Mouse (Mus musculus) forebrain, embryonic 12.5 days (tissue): Measurements from ENCODE around the gene Map3k6. TPM values are rescaled to one million over a fixed set of nuclear protein-coding genes. Genes with fewer than 3 reads are reported as not detected.

ENCODE experiments used
- ATAC-seq: fragments of 200-750 bp; cut with Nextera tagmentation; 2 replicates; pipeline ENCODE4 v1.8.0; 2017; ENCODE audit warnings: moderate TSS enrichment; ENCODE audit not compliant: low FRiP score
- H3K27ac ChIP-seq: fragments of 300-500 bp; sonication (generic); 2 replicates; pipeline ENCODE4 v1.5.1; 2016; ENCODE audit warnings: mild to moderate bottlenecking
- H3K27me3 ChIP-seq: fragments of 300-500 bp; sonication (generic); 2 replicates; pipeline ENCODE4 v1.6.1; 2016; ENCODE audit warnings: mild to moderate bottlenecking
- H3K36me3 ChIP-seq: fragments of 300-500 bp; sonication (generic); replicated peaks from 2 replicates; pipeline ENCODE4 v1.6.1; 2016; ENCODE audit warnings: mild to moderate bottlenecking
- H3K4me1 ChIP-seq: fragments of 300-500 bp; sonication (generic); 2 replicates; pipeline ENCODE4 v1.6.1; 2016
- H3K4me2 ChIP-seq: fragments of 300-500 bp; sonication (generic); 2 replicates; pipeline ENCODE4 v1.6.1; 2016; ENCODE audit warnings: mild to moderate bottlenecking, moderate library complexity
- H3K4me3 ChIP-seq: fragments of 300-500 bp; sonication (generic); replicated peaks from 2 replicates; pipeline ENCODE4 v1.5.1; 2016; ENCODE audit warnings: mild to moderate bottlenecking
- H3K9ac ChIP-seq: fragments of 300-500 bp; sonication (generic); 2 replicates; pipeline ENCODE4 v1.6.1; 2016; ENCODE audit warnings: mild to moderate bottlenecking
- H3K9me3 ChIP-seq: fragments of 300-500 bp; sonication (generic); 2 replicates; pipeline ENCODE4 v1.6.1; 2016
- WGBS: fragments of 180-500 bp; shearing (Covaris S2); methylation state at CpG from one replicate; pipeline ENCODE4 v1.1.7; 2016; 5-methylcytosine and 5-hydroxymethylcytosine counted together
- polyA plus RNA-seq: library from polyadenylated mRNA; unstranded; fragments of >200 nt; fragmentation: Nextera tagmentation; extraction: Ambion mirVana; gene quantifications from 2 replicates; pipeline ENCODE4 v1.2.1, GENCODE M21; 2016

Gene Map3k6
- polyA plus RNA-seq, 1 experiment from 2014 or later = 1.3 TPM

- 31% methylated on average over 6 of the region's 6 CpGs for whole genome bisulfite sequencing
- Histone ChIP-seq H3K36me3 (peaks cover 10% of the 10 kb centered on the region; the same call in 1 of the 2 replicates), H3K4me2 (peak overlapping the region; percentile 76), H3K27ac (peak overlapping the region; percentile 90), H3K4me1 (peaks cover 33% of the 10 kb centered on the region), H3K27me3 (no peaks in the 10 kb centered on the region), H3K4me3 (peak overlapping the region; percentile 84), H3K9ac (peak overlapping the region; percentile 86), H3K9me3 (no peaks in the 10 kb centered on the region)
- ATAC-seq = peak; percentile 25
Observed at GRCm38 (mm10) chr4:133278067-133278466, 37.4 kb downstream of the Map3k6 start.

DNA sequence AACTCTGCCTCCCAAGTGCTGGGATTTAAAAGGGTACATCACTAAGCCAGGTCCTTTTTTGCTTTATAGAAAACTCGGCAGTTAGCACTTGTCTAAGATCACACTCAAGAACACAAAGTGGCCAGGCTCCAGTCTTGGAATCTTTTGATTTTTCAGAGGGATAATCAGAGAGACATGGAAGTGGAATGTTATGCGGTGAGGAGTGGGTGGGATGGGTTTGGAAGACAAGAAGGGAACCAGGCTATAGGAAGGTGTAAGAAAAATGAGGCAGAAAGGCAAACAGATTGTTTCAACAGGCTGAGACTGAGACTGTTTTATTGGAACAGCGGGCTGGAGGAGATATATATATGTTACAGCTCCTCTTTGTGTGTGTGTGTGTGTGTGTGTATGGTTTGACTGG is 37.9 kb downstream of the Map3k6 start:
- ATAC-seq = no peak
- Histone ChIP-seq H3K4me2 (peak overlapping the region; percentile 76), H3K4me1 (peaks cover 35% of the 10 kb centered on the region), H3K4me3 (peak overlapping the region; percentile 84), H3K27ac (peak overlapping the region; percentile 90), H3K9ac (peak overlapping the region; percentile 86; the same call in 1 of the 2 replicates), H3K27me3 (no peaks in the 10 kb centered on the region), H3K9me3 (no peaks in the 10 kb centered on the region), H3K36me3 (peaks cover 10% of the 10 kb centered on the region; the same call in 1 of the 2 replicates)
- WGBS = 89% methylated on average over 3 of the region's 3 CpGs

- WGBS = 55% methylated on average over 7 of the region's 7 CpGs
- no peaks in the 10 kb centered on the region for H3K9me3 ChIP-seq
- ATAC-seq = no peak
Observed at GRCm38 (mm10) chr4:133281513-133281912, 40.9 kb downstream of the Map3k6 start.

DNA sequence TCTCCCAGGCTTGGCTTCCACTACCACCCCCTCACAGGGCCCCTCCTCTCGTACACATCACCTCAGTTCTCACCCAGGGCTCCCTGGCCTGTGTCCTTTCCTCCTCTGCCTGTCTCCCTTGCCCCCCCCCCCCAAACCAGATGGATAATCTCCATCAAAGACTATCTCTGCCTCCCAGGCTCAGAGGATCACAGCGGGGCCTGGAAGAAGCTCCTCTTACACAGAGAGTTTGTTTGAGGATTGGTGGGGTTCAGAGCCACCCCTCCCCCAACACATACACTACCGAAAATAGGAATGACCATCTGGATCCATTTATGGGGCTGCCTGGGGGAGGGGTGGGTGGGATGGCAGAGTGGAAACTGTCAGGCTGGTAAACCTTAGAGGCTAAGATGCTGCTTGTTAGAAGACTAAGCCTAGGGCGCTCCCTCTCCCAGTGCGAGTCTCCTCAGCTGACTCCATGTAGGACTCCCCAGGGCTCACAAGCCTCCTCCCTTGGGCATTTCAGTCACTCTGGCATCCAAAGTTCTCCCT is 41.4 kb downstream of the Map3k6 start:
- peak overlapping the region; percentile 75 for H3K27ac ChIP-seq
- H3K27me3 ChIP-seq = no peaks in the 10 kb centered on the region
- ATAC-seq = no peak
- peak overlapping the region; percentile 29; the same call in 1 of the 2 replicates for H3K9ac ChIP-seq
- no peaks in the 10 kb centered on the region for H3K36me3 ChIP-seq
- peak overlapping the region; percentile 10; the same call in 1 of the 2 replicates for H3K4me2 ChIP-seq
- 25% methylated on average over 5 of the region's 5 CpGs for WGBS
- no peaks in the 10 kb centered on the region for H3K9me3 ChIP-seq
- no peak overlapping the region for H3K4me3 ChIP-seq
- H3K4me1 ChIP-seq = peaks cover 18% of the 10 kb centered on the region

More at GRCm38 (mm10) chr4:133281513-133281912, 40.9 kb downstream of the Map3k6 start:
- Histone ChIP-seq H3K27ac (peak overlapping the region; percentile 75), H3K27me3 (no peaks in the 10 kb centered on the region), H3K36me3 (no peaks in the 10 kb centered on the region), H3K4me2 (no peak overlapping the region), H3K4me1 (peaks cover 23% of the 10 kb centered on the region), H3K9ac (0 out of 2 replicates have a peak overlapping the region, but pooled peaks have one; percentile 25), H3K4me3 (no peak overlapping the region)

DNA sequence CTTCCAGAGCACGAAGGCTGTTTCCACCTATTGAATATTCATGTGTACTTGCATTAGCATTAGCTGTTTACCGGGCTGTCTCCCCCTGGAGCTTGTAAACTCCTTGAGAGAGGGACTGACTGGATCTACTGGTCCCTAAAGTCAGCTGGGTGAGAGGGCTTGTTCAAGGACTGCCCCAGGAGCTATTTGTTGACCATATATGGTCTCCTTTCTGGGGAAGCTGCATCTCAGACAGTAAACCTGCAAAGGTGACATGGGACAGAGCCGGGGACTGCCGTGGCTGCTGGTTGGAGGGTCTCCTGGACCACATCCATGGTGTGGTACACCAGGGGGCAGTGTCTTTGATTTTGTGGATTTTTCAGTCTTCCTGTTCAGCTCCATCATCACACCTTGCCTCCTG is 42.0 kb downstream of the Map3k6 start:
- Histone ChIP-seq H3K27me3 (no peaks in the 10 kb centered on the region), H3K4me3 (no peak overlapping the region), H3K9ac (peak overlapping the region; percentile 29; the same call in 1 of the 2 replicates), H3K27ac (peak overlapping the region; percentile 75), H3K36me3 (no peaks in the 10 kb centered on the region), H3K4me1 (peaks cover 17% of the 10 kb centered on the region), H3K4me2 (no peak overlapping the region; the same call in 1 of the 2 replicates), H3K9me3 (no peaks in the 10 kb centered on the region)
- no peak for ATAC-seq
- WGBS = 33% methylated on average over 4 of the region's 4 CpGs

DNA sequence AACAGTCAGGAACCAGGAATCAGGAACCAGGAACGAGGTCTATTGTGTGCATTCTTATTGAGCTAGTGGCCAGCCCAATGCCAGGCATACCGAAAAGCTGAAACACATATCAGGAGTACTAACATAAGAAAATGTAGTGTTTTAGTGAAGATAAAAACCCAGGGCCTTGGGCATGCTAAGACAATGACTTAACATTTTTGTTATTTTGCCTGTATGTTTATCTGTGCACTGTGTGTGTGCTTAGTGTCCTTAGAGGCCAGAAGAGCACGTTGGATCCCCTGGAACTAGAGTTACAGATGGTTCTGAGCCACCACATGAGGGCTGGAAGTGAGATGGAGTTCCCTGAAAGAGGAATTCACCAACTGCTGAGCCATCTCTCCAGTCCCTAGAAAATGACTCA is 44.7 kb downstream of the Map3k6 start:
- no peak for ATAC-seq
- no peaks in the 10 kb centered on the region for H3K36me3 ChIP-seq
- whole genome bisulfite sequencing = 70% methylated on average over 3 of the region's 3 CpGs
- no peak overlapping the region for H3K4me2 ChIP-seq
- H3K4me1 ChIP-seq = peaks cover 17% of the 10 kb centered on the region
- no peaks in the 10 kb centered on the region for H3K9me3 ChIP-seq
- H3K4me3 ChIP-seq = no peak overlapping the region
- no peaks in the 10 kb centered on the region for H3K27me3 ChIP-seq
- H3K9ac ChIP-seq = no peak overlapping the region
- no peak overlapping the region for H3K27ac ChIP-seq

- no peak for ATAC-seq
- Histone ChIP-seq H3K4me2 (no peak overlapping the region), H3K9me3 (no peaks in the 10 kb centered on the region), H3K4me1 (peaks cover 17% of the 10 kb centered on the region), H3K27me3 (no peaks in the 10 kb centered on the region), H3K27ac (no peak overlapping the region), H3K9ac (no peak overlapping the region), H3K36me3 (no peaks in the 10 kb centered on the region), H3K4me3 (no peak overlapping the region)
- WGBS = 87% methylated on average over 5 of the region's 5 CpGs
Observed at GRCm38 (mm10) chr4:133285950-133286349, 45.3 kb downstream of the Map3k6 start.

DNA sequence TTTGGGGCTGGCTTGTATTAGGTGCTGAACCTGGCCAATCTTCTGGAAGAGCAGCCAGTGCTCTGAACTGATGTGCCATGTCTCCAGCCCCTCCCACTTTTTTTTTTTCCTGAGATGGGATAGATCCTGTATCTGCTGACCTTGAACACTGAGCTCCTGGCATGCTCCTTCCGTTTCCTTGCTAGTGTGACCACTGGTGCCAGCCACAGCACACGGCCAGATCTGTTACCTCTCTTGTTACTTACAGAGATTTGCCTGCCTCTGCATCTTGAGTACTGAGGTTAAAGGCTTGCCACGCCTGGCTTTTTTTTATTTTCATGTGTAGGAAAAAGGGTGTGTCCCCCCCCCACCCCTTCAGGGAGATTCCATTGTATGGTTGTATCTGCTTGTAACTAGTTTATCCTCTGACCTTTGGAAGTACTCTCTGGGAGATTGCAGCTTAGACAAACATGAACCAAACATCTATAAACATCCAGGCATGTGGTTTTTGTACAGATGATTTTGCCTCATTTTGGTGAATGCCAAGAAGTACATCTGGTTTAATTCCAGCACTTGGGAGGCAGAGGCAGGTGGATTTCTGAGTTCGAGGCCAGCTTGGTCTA is 46.0 kb downstream of the Map3k6 start:
- no peaks in the 10 kb centered on the region for H3K9me3 ChIP-seq
- WGBS = 80% methylated on average over 4 of the region's 4 CpGs
- no peak for ATAC-seq
- no peaks in the 10 kb centered on the region for H3K27me3 ChIP-seq
- no peak overlapping the region for H3K9ac ChIP-seq
- peaks cover 17% of the 10 kb centered on the region for H3K4me1 ChIP-seq
- H3K4me3 ChIP-seq = no peak overlapping the region
- no peak overlapping the region for H3K27ac ChIP-seq
- no peaks in the 10 kb centered on the region for H3K36me3 ChIP-seq
- H3K4me2 ChIP-seq = no peak overlapping the region

GRCm38 (mm10) chr4:133291255-133291654 is 50.6 kb downstream of the Map3k6 start:
- Histone ChIP-seq H3K4me2 (no peak overlapping the region), H3K4me3 (no peak overlapping the region), H3K27ac (no peak overlapping the region), H3K36me3 (peaks cover 23% of the 10 kb centered on the region), H3K9ac (no peak overlapping the region), H3K27me3 (0 out of 2 replicates have a peak, but pooled peaks cover 3% of the 10 kb centered on the region), H3K4me1 (peaks cover 23% of the 10 kb centered on the region), H3K9me3 (no peaks in the 10 kb centered on the region)
- 88% methylated on average over 1 of the region's 1 CpGs for WGBS
- ATAC-seq = no peak

DNA sequence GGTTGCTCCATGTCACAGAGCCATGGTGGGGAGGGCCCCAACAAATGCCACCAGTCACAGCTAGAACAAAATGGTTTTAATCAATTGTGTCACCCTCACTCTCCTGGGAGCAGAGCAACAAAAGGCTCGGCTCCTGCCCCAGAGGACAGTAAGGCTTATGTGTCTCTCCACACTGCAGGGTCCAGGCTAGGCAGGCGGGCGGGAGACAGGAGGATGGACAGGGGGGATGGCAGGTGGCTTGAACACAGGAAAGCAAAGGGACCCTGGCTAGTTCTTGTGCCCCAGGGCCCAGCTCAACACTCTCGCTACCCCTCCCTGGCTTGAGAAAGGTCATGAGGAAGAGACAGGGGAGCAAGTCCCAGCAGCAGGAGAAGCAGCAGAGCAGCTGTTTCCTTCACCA is 51.8 kb downstream of the Map3k6 start:
- no peak overlapping the region for H3K9ac ChIP-seq
- no peak overlapping the region for H3K4me3 ChIP-seq
- WGBS = 49% methylated on average over 4 of the region's 4 CpGs

DNA sequence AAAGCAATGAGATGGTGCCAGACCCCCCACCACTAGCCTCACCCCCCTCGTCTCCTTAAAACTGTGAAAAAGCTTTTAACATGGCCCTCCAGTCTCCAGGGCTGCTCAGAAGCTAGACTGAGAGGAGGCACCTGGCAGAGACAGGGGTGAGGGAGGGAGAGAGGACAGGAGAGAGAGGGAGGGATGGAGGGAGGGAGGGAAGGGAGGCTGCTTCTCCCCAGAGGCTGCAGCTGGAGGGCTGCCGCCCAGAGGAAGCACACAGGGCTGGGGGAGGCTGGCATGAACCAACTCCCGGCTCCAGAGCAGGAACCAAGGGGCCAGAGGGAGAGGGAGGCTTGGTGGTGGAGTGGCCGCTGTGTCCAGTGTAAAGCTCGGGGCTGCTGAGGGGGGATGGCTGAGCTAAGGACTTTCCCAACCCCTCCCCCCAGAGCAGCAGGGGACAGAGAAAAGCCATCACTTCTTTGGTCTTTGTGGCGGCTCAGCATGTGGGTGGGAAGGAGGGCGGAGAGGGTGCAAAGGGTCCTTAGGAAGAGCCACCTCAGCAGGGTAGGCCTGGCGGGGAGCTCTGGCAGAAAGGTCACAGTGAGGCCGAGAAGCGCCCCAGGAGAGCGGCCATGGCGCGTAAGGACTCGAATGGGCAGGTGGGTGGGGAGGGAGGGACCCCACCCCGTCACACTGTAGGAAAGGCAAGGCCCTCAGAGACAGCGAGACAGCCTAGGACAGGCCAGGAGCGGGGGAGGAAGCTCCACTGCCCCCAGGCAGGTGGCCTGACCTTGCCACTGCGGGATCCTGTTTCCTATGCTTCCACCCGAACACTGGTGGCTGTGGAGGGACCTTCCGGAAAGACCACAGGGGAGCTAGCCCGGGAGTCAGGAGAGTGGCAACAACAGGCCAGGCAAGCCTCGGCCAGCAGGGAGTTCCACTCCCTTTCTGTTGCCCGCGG is 52.6 kb downstream of the Map3k6 start:
- 0 out of 2 replicates have a peak, but pooled peaks cover 3% of the 10 kb centered on the region for H3K27me3 ChIP-seq
- peak overlapping the region; percentile 76 for H3K27ac ChIP-seq
- ATAC-seq = peak; percentile 74
- H3K9me3 ChIP-seq = no peaks in the 10 kb centered on the region
- H3K4me1 ChIP-seq = peaks cover 32% of the 10 kb centered on the region
- H3K4me2 ChIP-seq = peak overlapping the region; percentile 11; the same call in 1 of the 2 replicates
- 7% methylated on average over 24 of the region's 24 CpGs for WGBS
- peaks cover 33% of the 10 kb centered on the region for H3K36me3 ChIP-seq
- H3K4me3 ChIP-seq = no peak overlapping the region
- peak overlapping the region; percentile 40; the same call in 1 of the 2 replicates for H3K9ac ChIP-seq

More for the DNA sequence above, 51.8 kb downstream of the Map3k6 start:
- H3K36me3 ChIP-seq = peaks cover 33% of the 10 kb centered on the region
- peak overlapping the region; percentile 76 for H3K27ac ChIP-seq
- H3K9me3 ChIP-seq = no peaks in the 10 kb centered on the region
- ATAC-seq = no peak
- 0 out of 2 replicates have a peak, but pooled peaks cover 3% of the 10 kb centered on the region for H3K27me3 ChIP-seq
- H3K4me1 ChIP-seq = peaks cover 25% of the 10 kb centered on the region
- no peak overlapping the region for H3K4me2 ChIP-seq

- Histone ChIP-seq H3K27me3 (0 out of 2 replicates have a peak, but pooled peaks cover 3% of the 10 kb centered on the region), H3K4me1 (peaks cover 39% of the 10 kb centered on the region), H3K36me3 (peaks cover 33% of the 10 kb centered on the region), H3K9ac (no peak overlapping the region; the same call in 1 of the 2 replicates), H3K9me3 (no peaks in the 10 kb centered on the region), H3K4me2 (no peak overlapping the region), H3K27ac (peak overlapping the region; percentile 76; the same call in 1 of the 2 replicates), H3K4me3 (no peak overlapping the region)
- no peak for ATAC-seq
- 28% methylated on average over 11 of the region's 11 CpGs for WGBS
Observed at GRCm38 (mm10) chr4:133294084-133294483, 53.5 kb downstream of the Map3k6 start.
